Mouse (Mus musculus) A20 (cell line): ENCODE measurements around the gene Magea6.
"Not testable (repeated sequence)": the region's sequence is repeated elsewhere in the genome, so short reads cannot be mapped to it uniquely, and the experiment has no call there.

Experiments used
- DNase-seq: peaks from one replicate; pipeline ENCODE4 v3.0.0-alpha.2; 2011; ENCODE audit warnings: low read depth, low spot score

Gene Magea6

DNA sequence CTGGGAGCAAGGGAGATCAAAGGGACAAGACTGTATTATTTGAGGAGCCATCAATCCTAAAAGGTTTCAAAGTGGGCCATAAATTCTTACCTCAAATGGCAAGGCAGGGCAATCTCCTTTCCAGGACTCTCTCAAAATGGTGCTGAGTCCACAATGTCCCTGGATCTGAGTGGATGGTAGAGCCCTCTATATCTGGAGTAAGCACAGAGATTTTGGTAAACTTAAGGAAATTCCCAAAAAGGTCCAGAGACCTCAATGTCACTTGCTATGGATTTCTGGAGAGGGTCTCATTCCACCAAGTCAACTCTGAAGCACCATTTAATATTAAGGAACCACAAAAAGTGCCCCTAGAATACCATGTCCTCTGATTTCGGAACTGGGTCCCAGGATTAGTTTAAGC lies at the start of gene Magea6:
Gene Magea6, minus strand, starts transcription at position 101 of the 400 bp plus-strand sequence.
- not testable (repeated sequence) for DNase-seq

DNA sequence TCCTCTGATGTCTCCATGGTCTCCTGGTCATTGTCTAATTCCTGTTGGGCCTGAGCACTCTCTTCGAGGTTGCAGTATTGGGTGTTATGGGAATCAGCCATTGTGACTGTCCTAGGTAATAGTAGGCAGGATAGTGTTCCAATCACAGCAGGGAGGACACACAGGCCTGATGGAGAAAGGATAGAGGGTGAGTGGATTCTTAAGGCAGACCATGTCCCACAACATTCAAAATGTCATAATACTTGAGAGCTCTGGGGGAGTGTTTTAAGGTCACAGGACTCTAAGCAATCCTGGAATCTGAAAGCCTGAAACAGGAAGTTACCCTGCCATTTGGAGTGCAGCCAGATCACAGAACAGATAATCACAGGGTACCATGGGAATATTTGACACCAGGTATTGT lies 13.6 kb upstream of the Magea6 start, which contains the start of gene Magea3:
Gene Magea3, minus strand, starts transcription at position 101 of the 400 bp plus-strand sequence.
- DNase-seq, result not testable (repeated sequence)

DNA sequence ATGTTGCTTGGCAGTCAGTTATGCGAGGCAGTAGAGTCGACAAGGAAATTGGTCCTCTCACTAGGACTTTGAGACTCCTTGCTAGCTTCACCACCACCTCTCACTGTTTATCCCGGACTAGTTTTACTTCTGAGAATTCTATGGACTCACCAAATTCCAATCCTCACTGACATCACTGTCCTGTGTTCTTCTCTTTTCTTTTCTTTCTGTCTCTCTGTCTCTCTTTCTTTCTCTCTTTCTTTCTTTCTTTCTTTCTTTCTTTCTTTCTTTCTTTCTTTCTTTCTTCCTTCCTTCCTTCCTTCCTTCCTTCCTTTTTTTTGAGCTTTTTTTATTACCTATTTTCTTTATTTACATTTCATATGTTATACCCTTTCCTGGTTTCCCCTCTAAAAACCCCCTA lies 45.6 kb downstream of the Magea6 start, which contains the start of gene Cldn34b1:
Gene Cldn34b1, minus strand, starts transcription at position 101 of the 400 bp plus-strand sequence.
- not testable (repeated sequence) for DNase-seq
